Mouse (Mus musculus): Measurements from ENCODE around the gene Stat2. TPM values are rescaled to one million over a fixed set of nuclear protein-coding genes. Genes with fewer than 3 reads are reported as not detected.

The Stat2 gene
- polyA plus RNA-seq, 1 experiment from 2014 or later: 5.7 TPM

- H3K36me3 ChIP-seq: peaks cover 3% of the 10 kb centered on the region; the same call in 1 of the 2 replicates
- peak overlapping the region; percentile 72 for H3K4me3 ChIP-seq (replicated peaks)
- no peak for DNase-seq
- 2% methylated on average over 9 of the region's 9 CpGs for WGBS (ENCODE audit: insufficient replicate concordance)
- peak overlapping the region; percentile 92 for H3K27ac ChIP-seq
- H3K27me3 ChIP-seq: no peaks in the 10 kb centered on the region; the same call in 1 of the 2 replicates
- no peaks in the 10 kb centered on the region for H3K9me3 ChIP-seq (replicated peaks)
- H3K9ac ChIP-seq: peak overlapping the region; percentile 90
- peak overlapping the region; percentile 81 for H3K4me2 ChIP-seq
- ATAC-seq (ENCODE audit: low read depth): peak; percentile 24; the same call in 1 of the 2 replicates
- peaks cover 35% of the 10 kb centered on the region for H3K4me1 ChIP-seq (replicated peaks)
These were observed 32.4 kb downstream of the Stat2 start for GRCm38 (mm10) chr10:128302785-128303125.

- peaks cover 32% of the 10 kb centered on the region for H3K4me1 ChIP-seq (replicated peaks)
- ATAC-seq (ENCODE audit: low read depth) (peak; percentile 98), DNase-seq (peak; percentile 99)
- no peaks in the 10 kb centered on the region for H3K27me3 ChIP-seq
- H3K27ac ChIP-seq: peak within 1 kb of the TSS; percentile 92
- H3K36me3 ChIP-seq: peaks cover 9% of the 10 kb centered on the region
- H3K4me3 ChIP-seq (replicated peaks): peak within 1 kb of the TSS; percentile 72
- peak within 1 kb of the TSS; percentile 81 for H3K4me2 ChIP-seq
- peak within 1 kb of the TSS; percentile 90 for H3K9ac ChIP-seq
- under 1% methylated on average over 37 of the region's 37 CpGs for WGBS (ENCODE audit: insufficient replicate concordance)
- no peaks in the 10 kb centered on the region for H3K9me3 ChIP-seq (replicated peaks)
These were observed 33.0 kb downstream of the Stat2 start, which contains the start of gene Pan2 for GRCm38 (mm10) chr10:128303126-128304021. Gene Pan2 (plus strand): TSS chr10:128303335.

DNA sequence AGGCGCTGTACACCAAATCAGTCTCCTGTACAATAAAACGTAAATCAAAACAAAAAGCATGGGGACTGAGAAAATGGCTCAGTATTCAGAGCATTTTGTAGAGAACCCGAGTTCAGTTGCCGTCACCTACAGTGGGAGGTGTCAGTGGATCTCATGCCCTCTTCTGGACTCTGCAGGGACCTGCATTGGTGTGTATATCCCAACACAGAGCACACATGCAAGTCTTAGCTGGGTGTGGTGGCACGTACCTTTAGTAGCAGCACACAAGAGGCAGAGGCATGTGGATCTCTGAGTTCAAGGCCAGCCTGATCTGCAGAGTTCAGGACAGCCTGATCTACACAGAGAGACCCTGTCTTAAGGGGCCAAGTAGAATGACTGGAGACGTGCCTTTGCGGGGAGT, 39.3 kb downstream of the Stat2 start:
- WGBS (ENCODE audit: insufficient replicate concordance): 84% methylated on average over 7 of the region's 7 CpGs
- H3K27ac ChIP-seq: no peak overlapping the region
- no peak overlapping the region for H3K9ac ChIP-seq
- H3K27me3 ChIP-seq: no peaks in the 10 kb centered on the region
- H3K9me3 ChIP-seq (replicated peaks): no peaks in the 10 kb centered on the region
- H3K4me3 ChIP-seq (replicated peaks): no peak overlapping the region
- no peak for DNase-seq
- peaks cover 7% of the 10 kb centered on the region for H3K4me1 ChIP-seq (replicated peaks)
- peaks cover 59% of the 10 kb centered on the region for H3K36me3 ChIP-seq
- ATAC-seq (ENCODE audit: low read depth): no peak
- no peak overlapping the region for H3K4me2 ChIP-seq

DNA sequence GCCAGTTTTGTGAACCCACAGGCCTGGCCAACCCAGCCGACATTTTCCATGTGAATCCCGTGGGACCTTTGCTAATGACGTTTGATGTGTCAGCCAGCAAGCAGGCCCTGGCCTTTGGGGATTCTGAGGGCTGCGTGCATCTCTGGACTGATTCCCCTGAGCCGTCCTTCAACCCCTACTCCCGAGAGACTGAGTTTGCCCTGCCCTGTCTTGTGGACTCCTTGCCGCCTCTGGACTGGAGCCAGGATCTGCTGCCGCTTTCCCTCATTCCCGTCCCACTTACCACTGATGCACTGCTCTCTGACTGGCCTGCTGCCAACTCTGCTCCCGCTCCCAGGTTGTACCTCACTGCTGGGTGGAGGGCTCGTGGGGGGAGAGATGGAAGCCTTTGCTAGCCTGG, 39.8 kb downstream of the Stat2 start:
- no peak for DNase-seq
- WGBS (ENCODE audit: insufficient replicate concordance): 78% methylated on average over 11 of the region's 11 CpGs

DNA sequence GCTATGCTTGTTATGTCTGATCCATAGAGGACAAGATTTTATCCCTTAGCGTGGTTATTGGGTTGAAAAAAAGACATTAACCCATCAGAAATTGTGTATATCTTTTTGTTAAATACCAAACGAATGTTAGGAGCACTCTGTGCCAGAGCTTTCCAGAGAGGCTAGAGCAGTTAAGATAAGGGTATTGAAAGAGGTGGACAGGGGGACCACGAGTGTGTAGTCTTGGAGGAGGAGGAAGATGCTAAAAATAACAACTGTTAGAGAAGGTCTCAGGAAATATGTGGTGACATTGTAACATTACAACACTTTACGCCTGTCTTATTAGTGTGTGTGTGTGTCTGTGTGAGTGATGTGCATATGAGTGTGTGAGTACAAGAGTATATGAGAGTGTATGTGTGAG, 40.5 kb downstream of the Stat2 start:
- H3K4me2 ChIP-seq: no peak overlapping the region
- no peak overlapping the region for H3K4me3 ChIP-seq (replicated peaks)
- no peak; the same call in 1 of the 2 replicates for ATAC-seq (ENCODE audit: low read depth)
- 49% methylated on average over 4 of the region's 4 CpGs for WGBS (ENCODE audit: insufficient replicate concordance)
- H3K4me1 ChIP-seq (replicated peaks): peaks cover 8% of the 10 kb centered on the region
- no peak for DNase-seq
- H3K27me3 ChIP-seq: no peaks in the 10 kb centered on the region
- peaks cover 68% of the 10 kb centered on the region for H3K36me3 ChIP-seq
- no peak overlapping the region for H3K27ac ChIP-seq
- no peak overlapping the region for H3K9ac ChIP-seq
- no peaks in the 10 kb centered on the region for H3K9me3 ChIP-seq (replicated peaks)

More for the DNA sequence above, 39.8 kb downstream of the Stat2 start:
- H3K9me3 ChIP-seq (replicated peaks): no peaks in the 10 kb centered on the region
- H3K27ac ChIP-seq: no peak overlapping the region
- peaks cover 5% of the 10 kb centered on the region for H3K4me1 ChIP-seq (replicated peaks)
- no peak overlapping the region for H3K9ac ChIP-seq
- H3K4me2 ChIP-seq: no peak overlapping the region
- H3K4me3 ChIP-seq (replicated peaks): no peak overlapping the region
- no peaks in the 10 kb centered on the region for H3K27me3 ChIP-seq
- H3K36me3 ChIP-seq: peaks cover 64% of the 10 kb centered on the region
- ATAC-seq (ENCODE audit: low read depth): no peak

DNA sequence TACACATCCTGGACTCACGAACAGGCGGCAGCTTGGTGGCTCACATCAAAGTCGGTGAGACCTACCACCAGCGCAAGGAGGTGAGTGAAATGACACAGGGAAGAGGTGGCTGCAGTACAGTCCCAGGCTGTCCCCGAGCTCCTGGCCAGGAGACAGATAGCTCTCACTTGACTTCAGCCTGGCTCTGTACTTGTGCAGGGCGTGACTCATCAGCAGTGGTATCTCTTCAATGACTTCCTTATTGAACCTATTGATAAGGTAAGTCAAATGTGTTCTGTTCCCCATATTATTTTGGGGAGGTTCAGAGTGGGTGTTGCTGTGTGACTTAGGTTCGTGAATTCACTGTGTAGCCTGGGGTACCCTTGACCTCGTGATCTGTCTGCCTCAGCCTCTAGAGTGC, 45.2 kb downstream of the Stat2 start:
- Histone ChIP-seq H3K9ac (no peak overlapping the region), H3K9me3 (replicated peaks) (no peaks in the 10 kb centered on the region), H3K4me1 (replicated peaks) (peaks cover 8% of the 10 kb centered on the region), H3K4me2 (no peak overlapping the region), H3K27ac (no peak overlapping the region), H3K36me3 (peaks cover 84% of the 10 kb centered on the region), H3K4me3 (replicated peaks) (no peak overlapping the region), H3K27me3 (no peaks in the 10 kb centered on the region)
- ATAC-seq (ENCODE audit: low read depth) (peak; percentile 52; the same call in 1 of the 2 replicates), DNase-seq (no peak)
- WGBS (ENCODE audit: insufficient replicate concordance): 71% methylated on average over 8 of the region's 8 CpGs

- no peaks in the 10 kb centered on the region for H3K9me3 ChIP-seq (replicated peaks)
- H3K36me3 ChIP-seq: peaks cover 54% of the 10 kb centered on the region
- no peaks in the 10 kb centered on the region for H3K27me3 ChIP-seq
- H3K4me3 ChIP-seq (replicated peaks): peak overlapping the region; percentile 87
- H3K9ac ChIP-seq: peak overlapping the region; percentile 63
- H3K27ac ChIP-seq: peak overlapping the region; percentile 6; the same call in 1 of the 2 replicates
- 52% methylated on average over 12 of the region's 12 CpGs for WGBS (ENCODE audit: insufficient replicate concordance)
- DNase-seq (no peak), ATAC-seq (ENCODE audit: low read depth) (no peak)
- peak overlapping the region; percentile 86 for H3K4me2 ChIP-seq
- H3K4me1 ChIP-seq (replicated peaks): peaks cover 24% of the 10 kb centered on the region
These were observed 51.3 kb downstream of the Stat2 start for GRCm38 (mm10) chr10:128321641-128322040.

GRCm38 (mm10) chr10:128322141-128323108, 52.1 kb downstream of the Stat2 start, which contains the start of gene Cnpy2:
Gene Cnpy2 (plus strand): TSS chr10:128322459.
- H3K27me3 ChIP-seq: no peaks in the 10 kb centered on the region
- peak within 1 kb of the TSS; percentile 92 for H3K9ac ChIP-seq
- under 1% methylated on average over 40 of the region's 40 CpGs for WGBS (ENCODE audit: insufficient replicate concordance)
- DNase-seq: peak; percentile 73
- peak within 1 kb of the TSS; percentile 87 for H3K4me3 ChIP-seq (replicated peaks)
- peak; percentile 76 for ATAC-seq (ENCODE audit: low read depth)
- peak within 1 kb of the TSS; percentile 89 for H3K27ac ChIP-seq
- H3K4me1 ChIP-seq (replicated peaks): peaks cover 24% of the 10 kb centered on the region
- H3K4me2 ChIP-seq: peak within 1 kb of the TSS; percentile 86
- no peaks in the 10 kb centered on the region for H3K9me3 ChIP-seq (replicated peaks)
- peaks cover 55% of the 10 kb centered on the region for H3K36me3 ChIP-seq

DNA sequence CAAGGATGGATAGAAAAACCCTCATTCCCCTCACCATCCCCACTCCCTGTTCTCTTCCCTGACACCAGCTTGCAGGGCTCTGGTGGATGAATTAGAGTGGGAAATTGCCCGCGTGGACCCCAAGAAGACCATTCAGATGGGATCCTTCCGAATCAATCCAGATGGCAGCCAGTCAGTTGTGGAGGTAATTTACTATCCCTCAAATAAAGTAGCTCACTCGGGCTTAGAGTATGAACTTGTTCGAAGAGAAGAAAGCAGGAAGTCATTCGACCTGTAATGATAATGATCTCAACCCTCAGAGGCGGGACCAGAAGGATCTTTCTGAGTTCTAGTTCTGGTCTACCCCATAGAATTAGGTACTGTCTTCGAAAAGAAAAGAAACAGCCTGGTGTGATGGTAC, 53.2 kb downstream of the Stat2 start:
- H3K9me3 ChIP-seq (replicated peaks): no peaks in the 10 kb centered on the region
- H3K4me2 ChIP-seq: peak overlapping the region; percentile 86
- peak overlapping the region; percentile 87 for H3K4me3 ChIP-seq (replicated peaks)
- H3K36me3 ChIP-seq: peaks cover 53% of the 10 kb centered on the region
- ATAC-seq (ENCODE audit: low read depth) (no peak), DNase-seq (no peak)
- H3K4me1 ChIP-seq (replicated peaks): peaks cover 24% of the 10 kb centered on the region
- H3K27me3 ChIP-seq: no peaks in the 10 kb centered on the region
- H3K9ac ChIP-seq: peak overlapping the region; percentile 92
- peak overlapping the region; percentile 89 for H3K27ac ChIP-seq
- WGBS (ENCODE audit: insufficient replicate concordance): 49% methylated on average over 8 of the region's 8 CpGs

DNA sequence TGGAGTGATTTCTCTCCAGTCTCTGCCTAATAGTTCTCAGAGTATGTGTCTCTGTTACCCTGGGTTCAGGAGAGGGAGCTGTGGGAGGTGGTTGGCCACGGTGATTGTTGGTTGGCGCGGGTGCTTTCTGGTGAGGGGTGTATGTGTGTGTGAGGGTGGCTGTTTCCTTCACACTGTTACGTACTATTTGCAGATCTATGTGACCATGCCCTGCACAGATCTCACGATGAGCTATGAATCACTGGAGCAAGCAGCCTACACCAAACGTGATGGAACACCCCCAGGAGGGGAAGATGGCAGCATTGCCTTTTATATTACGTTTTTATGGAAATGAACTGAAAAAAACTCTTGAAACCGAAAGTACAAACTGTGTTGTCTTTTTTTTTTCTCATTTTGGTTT, 56.5 kb downstream of the Stat2 start:
- H3K9ac ChIP-seq: no peak overlapping the region
- DNase-seq: no peak
- no peak overlapping the region for H3K4me2 ChIP-seq
- no peaks in the 10 kb centered on the region for H3K27me3 ChIP-seq
- H3K4me3 ChIP-seq (replicated peaks): no peak overlapping the region
- H3K4me1 ChIP-seq (replicated peaks): peaks cover 24% of the 10 kb centered on the region
- H3K36me3 ChIP-seq: peaks cover 34% of the 10 kb centered on the region
- 86% methylated on average over 8 of the region's 8 CpGs for WGBS (ENCODE audit: insufficient replicate concordance)
- H3K9me3 ChIP-seq (replicated peaks): no peaks in the 10 kb centered on the region
- ATAC-seq (ENCODE audit: low read depth): no peak
- H3K27ac ChIP-seq: no peak overlapping the region

DNA sequence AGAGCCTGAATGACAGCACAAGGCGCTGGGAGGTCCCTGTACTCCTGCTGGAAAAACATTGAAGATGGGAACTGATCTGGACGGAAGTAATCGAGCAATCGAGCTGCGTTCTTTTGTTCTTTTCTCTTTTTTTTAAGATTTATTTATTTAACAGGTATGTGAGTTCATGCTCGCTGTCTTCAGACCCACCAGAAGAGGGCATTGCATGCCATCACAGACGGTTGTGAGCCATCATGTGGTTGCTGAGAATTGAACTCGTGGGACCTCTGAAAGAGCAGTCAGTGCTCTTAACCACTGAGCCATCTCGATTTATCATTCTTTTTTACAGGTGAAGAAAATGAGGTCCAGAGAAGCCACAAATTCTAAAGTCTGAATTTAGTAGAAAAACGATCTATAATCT, 57.3 kb downstream of the Stat2 start:
- ATAC-seq (ENCODE audit: low read depth) (no peak), DNase-seq (no peak)
- 74% methylated on average over 10 of the region's 10 CpGs for WGBS (ENCODE audit: insufficient replicate concordance)
- Histone ChIP-seq H3K4me2 (no peak overlapping the region), H3K27ac (no peak overlapping the region), H3K9me3 (replicated peaks) (no peaks in the 10 kb centered on the region), H3K27me3 (no peaks in the 10 kb centered on the region), H3K4me1 (replicated peaks) (peaks cover 25% of the 10 kb centered on the region), H3K9ac (no peak overlapping the region), H3K4me3 (replicated peaks) (no peak overlapping the region), H3K36me3 (peaks cover 34% of the 10 kb centered on the region)
